Mouse (Mus musculus): ENCODE data around the gene Nrbf2.

The Nrbf2 gene

GRCm38 (mm10) chr10:67285176-67285814 lies at the start of gene Nrbf2:
TSS of gene Nrbf2 (minus strand) at chr10:67285305.
- DNase-seq = peak; percentile 84

- DNase-seq = no peak
Measured at GRCm38 (mm10) chr10:67330580-67330979, 45.5 kb upstream of the Nrbf2 start.

- no peak for DNase-seq
Measured at GRCm38 (mm10) chr10:67329661-67330060, 44.6 kb upstream of the Nrbf2 start.

GRCm38 (mm10) chr10:67328208-67328607 lies 43.1 kb upstream of the Nrbf2 start:
- no peak for DNase-seq

GRCm38 (mm10) chr10:67324036-67324435 lies 38.9 kb upstream of the Nrbf2 start:
- no peak for DNase-seq

GRCm38 (mm10) chr10:67321396-67321795 lies 36.3 kb upstream of the Nrbf2 start:
- no peak for DNase-seq

GRCm38 (mm10) chr10:67320207-67320859 lies 35.2 kb upstream of the Nrbf2 start:
- DNase-seq = no peak

- no peak for DNase-seq
Measured at GRCm38 (mm10) chr10:67319016-67319725, 34.1 kb upstream of the Nrbf2 start.

- no peak for DNase-seq
Measured at GRCm38 (mm10) chr10:67317931-67318460, 32.9 kb upstream of the Nrbf2 start.

- DNase-seq = peak; percentile 43
Measured at GRCm38 (mm10) chr10:67314811-67315435, 29.8 kb upstream of the Nrbf2 start.

GRCm38 (mm10) chr10:67312456-67312855 lies 27.4 kb upstream of the Nrbf2 start:
- no peak for DNase-seq

GRCm38 (mm10) chr10:67311277-67311959 lies 26.3 kb upstream of the Nrbf2 start:
- peak; percentile 30 for DNase-seq

GRCm38 (mm10) chr10:67309483-67310138 lies 24.5 kb upstream of the Nrbf2 start:
- no peak for DNase-seq

- DNase-seq = no peak
Measured at GRCm38 (mm10) chr10:67302340-67302739, 17.2 kb upstream of the Nrbf2 start.

GRCm38 (mm10) chr10:67301046-67301445 lies 15.9 kb upstream of the Nrbf2 start:
- no peak for DNase-seq

GRCm38 (mm10) chr10:67299285-67299684 lies 14.2 kb upstream of the Nrbf2 start:
- DNase-seq = no peak

- no peak for DNase-seq
Measured at GRCm38 (mm10) chr10:67298856-67299255, 13.8 kb upstream of the Nrbf2 start.

- no peak for DNase-seq
Measured at GRCm38 (mm10) chr10:67297175-67297855, 12.2 kb upstream of the Nrbf2 start.

GRCm38 (mm10) chr10:67296482-67297152 lies 11.5 kb upstream of the Nrbf2 start:
- no peak for DNase-seq

GRCm38 (mm10) chr10:67295938-67296466 lies 10.9 kb upstream of the Nrbf2 start:
- no peak for DNase-seq

- DNase-seq = no peak
Measured at GRCm38 (mm10) chr10:67295331-67295730, 10.2 kb upstream of the Nrbf2 start.
